Mouse (Mus musculus) fat pad, adult 2 months (tissue): ENCODE data around the gene Olfr655.

Experiments used
- DNase-seq: peaks from one replicate; pipeline ENCODE4 v3.0.0-alpha.2; 2011; ENCODE audit warnings: low read depth, low spot score; ENCODE audit errors: extremely low read depth

Gene Olfr655

GRCm38 (mm10) chr7:104601679-104602078 is at the start of gene Olfr655:
TSS of gene Olfr655 (minus strand) at chr7:104601779.
- no peak for DNase-seq

- no peak for DNase-seq
Measured at GRCm38 (mm10) chr7:104646841-104647482, 45.4 kb upstream of the Olfr655 start, which contains the start of gene Olfr658. TSS of gene Olfr658 (minus strand) at chr7:104647305.

- DNase-seq, result no peak
Measured at GRCm38 (mm10) chr7:104624494-104624893, 22.9 kb upstream of the Olfr655 start, which contains the start of gene Olfr657. TSS of gene Olfr657 (plus strand) at chr7:104624794.

GRCm38 (mm10) chr7:104613655-104614054 is 12.1 kb upstream of the Olfr655 start, which contains the start of gene Olfr656:
TSS of gene Olfr656 (plus strand) at chr7:104613955.
- DNase-seq, result no peak

- no peak for DNase-seq
Measured at GRCm38 (mm10) chr7:104604727-104605126, 3.1 kb upstream of the Olfr655 start.

GRCm38 (mm10) chr7:104603173-104603572 is 1.6 kb upstream of the Olfr655 start:
- DNase-seq, result no peak

- no peak for DNase-seq
Measured at GRCm38 (mm10) chr7:104588274-104588673, 13.3 kb downstream of the Olfr655 start.

GRCm38 (mm10) chr7:104586725-104587124 is 14.9 kb downstream of the Olfr655 start, which contains the start of gene Olfr654:
TSS of gene Olfr654 (plus strand) at chr7:104587025.
- DNase-seq, result no peak

- DNase-seq, result no peak
Measured at GRCm38 (mm10) chr7:104581429-104581828, 20.1 kb downstream of the Olfr655 start.

- DNase-seq, result no peak
Measured at GRCm38 (mm10) chr7:104580846-104581245, 20.7 kb downstream of the Olfr655 start.

GRCm38 (mm10) chr7:104577014-104577413 is 24.6 kb downstream of the Olfr655 start, which contains the start of gene Olfr653:
TSS of gene Olfr653 (plus strand) at chr7:104577314.
- DNase-seq, result no peak

GRCm38 (mm10) chr7:104560601-104561000 is 41.0 kb downstream of the Olfr655 start, which contains the start of gene Olfr652:
TSS of gene Olfr652 (plus strand) at chr7:104560901.
- DNase-seq, result no peak

- DNase-seq, result no peak
Measured at GRCm38 (mm10) chr7:104552700-104553099, 48.9 kb downstream of the Olfr655 start.

GRCm38 (mm10) chr7:104549833-104550232 is 51.7 kb downstream of the Olfr655 start, which contains the start of gene Olfr651:
TSS of gene Olfr651 (plus strand) at chr7:104550133.
- DNase-seq, result no peak
